Mouse (Mus musculus): ENCODE measurements around the gene Dennd1b.

DNA sequence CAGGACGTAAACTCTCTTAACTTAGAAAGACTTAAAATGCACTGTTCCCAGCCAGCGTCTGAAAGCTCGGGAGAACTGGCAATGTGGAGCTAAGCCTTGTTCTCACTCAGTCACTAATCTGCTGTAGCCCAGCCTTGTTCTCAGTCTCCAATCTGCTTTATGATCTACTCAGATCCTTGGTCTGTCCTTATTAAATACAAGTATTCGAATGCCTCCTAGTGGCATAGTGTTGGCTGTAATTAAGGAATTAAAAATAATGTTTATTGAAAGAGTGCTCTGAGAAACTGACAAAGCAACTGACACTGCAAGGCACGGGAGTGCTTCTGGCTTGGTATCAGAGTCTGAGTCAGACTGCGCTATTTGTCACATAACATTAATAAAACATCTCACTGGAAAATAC is 116.3 kb downstream of the Dennd1b start:
- TF ChIP-seq CTCF (IDR thresholded peaks at IDR 0.05) (peak; percentile 58), EP300 (IDR thresholded peaks at IDR 0.05; ENCODE audit: insufficient read depth, low read depth, low read length) (no peak)
